Mouse (Mus musculus) gastrocnemius, postnatal 10 days (tissue): Measurements from ENCODE around the gene Entpd4b. TPM values are rescaled to one million over a fixed set of nuclear protein-coding genes. Genes with fewer than 3 reads are reported as not detected.
"Not testable (repeated sequence)": the region's sequence is repeated elsewhere in the genome, so short reads cannot be mapped to it uniquely, and the experiment has no call there.

Experiments
- DNase-seq: peaks from one replicate; pipeline ENCODE4 v3.0.0; 2021; ENCODE audit warnings: mixed read lengths
- long read RNA-seq, 2 experiments: library from polyadenylated mRNA; stranded (forward); transcript quantifications; one replicate each; pipeline ENCODE4 v2.0.0; 2021
- total RNA-seq, 2 experiments: library from RNA; stranded (reverse); gene quantifications; 2 replicates each; pipeline ENCODE4 v1.2.3; 2021

Entpd4b gene
- total RNA-seq = 10 to 100 TPM; 31.3 to 31.8 TPM
- long read RNA-seq, experiment 1, transcript Entpd4b-204 (13 exons, 3,589 nt) = major isoform, 140 of 189 reads
- long read RNA-seq, experiment 1, partial matches to known transcripts = 7 of 189 reads
- long read RNA-seq, experiment 1, other reads (novel, unspliced or antisense) = 41 of 189 reads
- long read RNA-seq, experiment 2, transcript Entpd4b-204 (13 exons, 3,589 nt) = major isoform, 132 of 163 reads
- long read RNA-seq, experiment 2, partial matches to known transcripts = 10 of 163 reads
- long read RNA-seq, experiment 2, other reads (novel, unspliced or antisense) = 21 of 163 reads

GRCm38 (mm10) chr14:69555110-69555831, at the start of gene Entpd4b:
Entpd4b (plus strand) TSS chr14:69555424.
- DNase-seq = not testable (repeated sequence)

DNA sequence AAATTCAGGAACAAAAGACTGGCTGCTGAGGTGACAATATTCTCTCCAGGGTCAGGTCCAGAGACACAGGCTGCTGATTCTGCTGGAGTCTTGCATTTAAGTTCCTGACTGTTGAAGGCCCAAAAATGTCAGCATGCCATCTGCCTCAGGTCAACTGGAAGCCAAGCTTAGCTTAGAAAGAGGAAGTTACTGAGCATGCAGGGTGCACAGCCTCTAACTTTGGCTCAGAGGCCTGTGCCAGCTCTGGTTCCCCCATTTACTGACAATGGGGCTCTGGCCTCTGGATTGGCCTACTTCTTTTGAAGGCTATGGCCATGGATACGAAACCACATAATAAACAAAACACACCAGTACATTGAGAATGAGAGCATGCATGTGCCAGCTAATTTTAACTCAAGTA, 48.2 kb upstream of the Entpd4b start:
- not testable (repeated sequence) for DNase-seq

DNA sequence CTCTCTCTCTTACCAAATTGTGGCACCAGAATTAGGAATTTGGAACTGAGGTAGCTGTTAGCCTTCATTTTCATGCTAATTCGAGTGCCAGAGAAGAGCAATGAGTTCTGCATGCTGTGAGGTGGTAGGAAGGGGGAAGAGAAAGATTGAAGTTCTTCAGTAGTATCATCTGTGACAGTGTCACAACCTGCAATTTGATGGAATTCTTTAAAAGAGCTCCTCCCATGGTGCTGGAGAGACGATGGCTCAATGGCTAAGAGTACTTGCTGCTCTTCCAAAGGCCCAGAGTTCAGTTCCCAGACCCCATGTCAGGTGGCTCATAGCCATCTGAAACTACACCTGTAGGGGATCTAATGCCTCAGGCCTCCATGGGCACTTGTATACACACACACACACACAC, 42.8 kb upstream of the Entpd4b start, which contains the start of gene Gm27179:
Gene Gm27179, minus strand, starts transcription at position 101 of the 400 bp plus-strand sequence.
- not testable (repeated sequence) for DNase-seq

DNA sequence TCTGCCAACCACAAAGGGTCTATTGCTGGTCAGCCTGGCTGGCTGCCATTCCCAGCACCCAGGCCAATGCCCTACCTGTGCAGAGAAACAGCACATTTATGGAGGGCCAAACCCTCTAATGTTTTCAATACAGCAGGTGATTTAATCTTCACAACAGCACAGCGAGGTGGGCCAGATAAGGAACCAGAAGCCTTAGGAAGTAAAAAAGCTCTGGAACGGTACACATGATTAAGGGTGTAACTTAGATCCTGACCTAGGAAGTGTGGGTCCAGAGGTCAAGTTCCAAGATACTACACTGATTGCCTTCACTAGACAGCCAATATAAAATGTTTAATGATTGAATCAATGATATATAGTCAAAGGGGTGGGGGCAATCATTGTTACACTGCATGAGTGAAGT, 34.4 kb upstream of the Entpd4b start:
- DNase-seq = not testable (repeated sequence)

DNA sequence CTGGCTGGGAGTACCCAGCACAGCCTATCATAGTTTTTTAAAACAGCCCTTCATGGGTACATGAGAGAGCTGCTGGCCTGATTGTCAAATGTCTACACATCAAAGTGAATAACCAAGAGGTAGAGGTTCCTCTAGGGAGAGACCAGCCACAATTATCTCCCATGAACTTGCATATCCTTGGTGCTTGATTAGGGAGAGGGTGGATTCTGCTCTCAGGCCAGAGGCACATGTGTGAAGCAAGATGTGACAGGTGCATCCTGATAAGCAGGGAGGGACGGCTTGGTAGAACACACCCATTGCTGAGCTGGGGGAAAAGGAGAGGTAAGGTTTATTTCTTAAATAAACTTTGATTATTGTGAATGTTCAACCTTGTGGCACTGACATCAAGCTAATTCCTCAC, 32.2 kb upstream of the Entpd4b start:
- not testable (repeated sequence) for DNase-seq

- not testable (repeated sequence) for DNase-seq
Observed at GRCm38 (mm10) chr14:69526202-69526601, 29.0 kb upstream of the Entpd4b start.

GRCm38 (mm10) chr14:69536539-69536938, 18.7 kb upstream of the Entpd4b start:
- not testable (repeated sequence) for DNase-seq

GRCm38 (mm10) chr14:69540113-69540512, 15.1 kb upstream of the Entpd4b start:
- DNase-seq = not testable (repeated sequence)

DNA sequence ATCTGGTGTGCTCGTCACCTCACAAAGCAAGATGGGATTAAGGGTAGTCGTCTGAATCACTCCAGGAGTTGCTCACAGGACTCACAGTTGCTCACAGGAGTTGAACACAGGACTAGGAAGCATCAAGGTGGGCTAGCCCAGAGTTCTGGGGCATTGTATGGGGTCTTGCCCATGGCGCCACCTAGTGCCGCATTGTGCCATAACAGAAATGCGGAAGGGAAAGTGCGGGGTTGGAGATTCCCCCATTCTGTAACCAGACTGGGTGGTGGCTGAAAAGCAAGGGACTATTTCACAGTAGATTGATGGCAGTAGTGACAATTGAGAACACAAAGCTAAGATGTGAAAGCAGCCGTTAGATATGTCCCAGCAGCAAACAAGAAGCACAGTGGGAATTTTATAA, 12.5 kb upstream of the Entpd4b start:
- not testable (repeated sequence) for DNase-seq

DNA sequence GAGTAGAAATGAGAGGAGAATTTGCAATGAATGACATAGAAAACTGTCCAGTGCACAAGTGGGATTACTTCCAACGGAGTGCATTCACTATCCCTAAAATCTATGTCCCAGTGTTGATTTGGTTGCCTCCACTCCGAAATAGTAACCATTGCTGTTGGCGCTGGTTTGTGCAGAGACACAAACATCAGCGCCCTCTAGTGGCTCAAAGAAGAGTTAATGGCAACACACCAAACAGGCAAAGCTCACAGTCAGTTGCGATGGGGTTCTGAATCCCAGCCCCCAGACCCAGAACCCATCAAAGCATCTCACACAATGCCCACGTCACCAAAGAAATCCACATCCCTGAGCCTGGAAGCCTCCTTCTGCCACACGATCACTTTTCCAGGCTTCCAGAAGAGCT, 11.2 kb upstream of the Entpd4b start:
- not testable (repeated sequence) for DNase-seq

DNA sequence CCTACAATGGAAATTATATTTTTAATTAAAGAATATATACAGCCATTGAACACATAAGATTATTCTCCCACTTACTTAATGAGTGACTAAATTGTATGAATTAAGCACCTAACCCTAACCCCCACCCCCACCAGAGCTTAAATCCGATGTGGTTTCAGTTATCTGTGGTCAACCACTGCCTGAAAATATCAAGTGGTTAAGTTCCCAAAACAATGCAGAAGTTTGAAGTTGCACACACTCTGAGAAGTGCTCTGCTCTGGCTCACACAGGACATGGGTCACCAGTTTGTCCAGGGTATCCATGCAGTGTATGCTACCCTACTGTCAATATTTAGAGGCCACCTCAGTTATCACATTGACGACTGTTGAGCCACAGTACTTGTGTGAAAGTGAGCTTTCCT, 10.2 kb upstream of the Entpd4b start:
- DNase-seq = not testable (repeated sequence)

DNA sequence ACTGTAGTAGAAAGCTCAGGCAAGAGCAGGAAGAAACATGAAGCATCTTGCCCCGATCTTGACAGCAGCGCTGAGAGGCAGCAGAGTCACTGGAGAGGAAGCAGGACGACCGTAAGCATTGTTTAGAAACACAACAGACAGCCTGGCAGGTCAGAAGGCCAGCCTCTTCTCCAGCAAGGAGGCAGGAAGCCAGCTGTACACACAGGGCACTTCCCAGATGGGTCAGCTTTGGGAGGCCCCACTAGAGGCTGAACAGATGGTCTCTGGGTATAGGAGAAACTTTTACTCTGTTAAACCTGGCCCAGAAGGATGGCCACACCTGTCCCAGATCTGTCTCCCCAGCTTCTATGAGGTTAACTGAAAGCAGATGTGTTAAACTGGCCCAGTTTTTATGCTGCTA, 7.9 kb upstream of the Entpd4b start:
- DNase-seq = not testable (repeated sequence)

- DNase-seq = not testable (repeated sequence)
Observed at GRCm38 (mm10) chr14:69556820-69557219, 1.6 kb downstream of the Entpd4b start.

DNA sequence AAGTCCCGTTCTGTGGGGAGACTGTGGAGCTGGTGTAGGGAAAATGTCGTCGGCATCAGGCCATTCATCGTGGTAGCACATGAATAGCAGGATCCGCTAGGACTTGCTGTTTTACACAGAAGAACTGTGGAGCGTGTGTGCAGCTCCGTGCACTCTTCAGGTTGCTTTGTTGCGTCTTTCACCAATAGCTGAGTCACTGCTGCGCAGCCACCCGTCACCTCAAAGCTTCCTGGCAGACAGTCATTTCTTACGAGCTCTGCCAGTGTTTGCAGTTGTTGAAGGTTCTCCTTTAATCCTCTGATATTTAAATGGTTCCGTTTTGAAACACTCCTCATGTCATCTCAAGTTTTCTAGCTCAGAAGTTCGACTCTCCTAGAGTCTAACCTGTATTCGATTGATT, 2.3 kb downstream of the Entpd4b start:
- DNase-seq = not testable (repeated sequence)

Other genes starting within 250 kb of the Entpd4b start
- 1 to 10 TPM; 2.7 to 2.9 TPM for gene Gm16867, start 52.1 kb upstream of the Entpd4b start, total RNA-seq
- gene Gm27179, start 42.9 kb upstream of the Entpd4b start, total RNA-seq = under 1 TPM in 1 of 2 experiments, not detected in 1; 0.16 TPM